10 mouse cellular contexts compared by ENCODE assay signal in the genomic region with DNA sequence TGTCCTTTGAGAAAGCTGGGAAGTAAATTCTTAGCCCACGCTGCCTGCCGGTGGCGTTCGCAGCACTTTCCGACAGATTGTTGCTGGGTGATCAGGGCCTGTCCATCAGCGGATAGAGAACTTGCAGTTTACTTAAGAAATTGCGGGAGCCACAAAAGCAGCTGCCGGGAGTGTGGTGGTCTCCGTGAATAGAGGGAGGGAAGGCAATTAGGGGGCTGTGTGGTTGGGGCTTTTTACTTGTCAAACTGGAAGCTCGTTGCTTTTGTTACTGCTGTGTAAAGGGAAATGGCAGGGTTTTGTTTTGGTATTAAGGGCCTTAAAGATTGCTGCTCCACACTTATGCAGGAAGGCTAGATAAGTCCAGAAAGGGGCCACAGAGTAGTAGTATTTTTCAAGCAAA.
DNase-seq lines count a peak whose midpoint lies in the region; ATAC-seq and TF ChIP-seq lines count a peak whose summit lies in the region.
"Had no signal": no experiment of that assay in that cellular context is flagged by ENCODE, and none has a peak within 500 bp of the region (broad histone marks: within the 10 kb centered on the region; RNA-seq: fewer than 3 reads in every experiment).

No protein-coding gene starts in this region.

- ATAC-seq in forebrain, embryonic 11.5 days (replicated peaks; ENCODE audit: low FRiP score) = peak; percentile 69
- ATAC-seq in limb, embryonic 13.5 days (ENCODE audit: low FRiP score, low read depth) = no peak

- H3K4me3 ChIP-seq in heart, embryonic 10.5 days = peak overlapping the region; percentile 33; the same call in 1 of the 2 replicates
- H3K4me3 ChIP-seq in ES-Bruce4 (ENCODE audit: low read depth, low read length) = no peak overlapping the region
- H3K4me3 ChIP-seq in forebrain, embryonic 11.5 days (ENCODE audit: low read depth, low read length) = peak overlapping the region; percentile 29
- H3K4me3 ChIP-seq in limb, embryonic 13.5 days = peak overlapping the region; percentile 22

- no peaks in the 10 kb centered on the region for H3K9me3 ChIP-seq in heart, embryonic 10.5 days
- H3K9me3 ChIP-seq in ES-Bruce4 (replicated peaks; ENCODE audit: control insufficient read depth, insufficient read depth, low read length, poor library complexity, severe bottlenecking) = no peaks in the 10 kb centered on the region
- H3K9me3 ChIP-seq in forebrain, embryonic 11.5 days (ENCODE audit: control insufficient read depth, low read length) = no peaks in the 10 kb centered on the region
- H3K9me3 ChIP-seq in limb, embryonic 13.5 days = no peaks in the 10 kb centered on the region

- peak overlapping the region; percentile 55 for H3K4me2 ChIP-seq in forebrain, embryonic 11.5 days (ENCODE audit: low read depth, low read length, severe bottlenecking)
- H3K4me2 ChIP-seq in limb, embryonic 13.5 days (replicated peaks) = peak overlapping the region; percentile 70

- WGBS in heart, embryonic 10.5 days = 12% methylated on average over 10 of the region's 10 CpGs
- WGBS in forebrain, embryonic 11.5 days = under 1% methylated on average over 10 of the region's 10 CpGs
- whole genome bisulfite sequencing in limb, embryonic 13.5 days = 13% methylated on average over 10 of the region's 10 CpGs

- no peaks in the 10 kb centered on the region for H3K36me3 ChIP-seq in heart, embryonic 10.5 days
- H3K36me3 ChIP-seq in ES-Bruce4 (ENCODE audit: control insufficient read depth, insufficient read depth, low read length, poor library complexity, severe bottlenecking) = no peaks in the 10 kb centered on the region
- H3K36me3 ChIP-seq in forebrain, embryonic 11.5 days (ENCODE audit: control insufficient read depth, insufficient read depth, low read length) = no peaks in the 10 kb centered on the region
- no peaks in the 10 kb centered on the region for H3K36me3 ChIP-seq in limb, embryonic 13.5 days

- TF ChIP-seq CTCF in ES-Bruce4 (IDR thresholded peaks at IDR 0.05; ENCODE audit: low read depth, low read length) = no peak

- no peak for DNase-seq in heart, embryonic 10.5 days (ENCODE audit: low spot score)
- no peak for DNase-seq in heart, postnatal 4 days
- peak; percentile 82 for DNase-seq in forebrain, embryonic 11.5 days (ENCODE audit: low spot score)
- no peak for DNase-seq in cerebellum, adult 11-12 months
- no peak for DNase-seq in thymus, postnatal 4 days
- DNase-seq in gastrocnemius, postnatal 25 days = no peak
- DNase-seq: gastrocnemius, postnatal 36 days; kidney, postnatal 10 days had no signal

- peak overlapping the region; percentile 78 for H3K27ac ChIP-seq in heart, embryonic 10.5 days
- H3K27ac ChIP-seq in ES-Bruce4 (ENCODE audit: insufficient read depth, low read length) = no peak overlapping the region
- H3K27ac ChIP-seq in forebrain, embryonic 11.5 days (ENCODE audit: low read depth, low read length) = peak overlapping the region; percentile 60
- H3K27ac ChIP-seq in limb, embryonic 13.5 days = peak overlapping the region; percentile 22; the same call in 1 of the 2 replicates

- no peak for TF ChIP-seq POLR2A in ES-Bruce4 (IDR thresholded peaks at IDR 0.05; ENCODE audit: insufficient read depth, low read length)

- H3K27me3 ChIP-seq in heart, embryonic 10.5 days (ENCODE audit: insufficient read depth, poor library complexity, severe bottlenecking) = 0 out of 2 replicates have a peak, but pooled peaks cover 2% of the 10 kb centered on the region
- H3K27me3 ChIP-seq in ES-Bruce4 (ENCODE audit: control insufficient read depth, insufficient read depth, low read length, poor library complexity, severe bottlenecking) = no peaks in the 10 kb centered on the region
- peaks cover 7% of the 10 kb centered on the region for H3K27me3 ChIP-seq in forebrain, embryonic 11.5 days (ENCODE audit: control insufficient read depth, insufficient read depth, low read length)
- peaks cover 17% of the 10 kb centered on the region; the same call in 1 of the 2 replicates for H3K27me3 ChIP-seq in limb, embryonic 13.5 days

- TF ChIP-seq EP300 in ES-Bruce4 (IDR thresholded peaks at IDR 0.05; ENCODE audit: insufficient read depth, low read depth, low read length) = no peak

- H3K4me1 ChIP-seq in heart, embryonic 10.5 days = peaks cover 33% of the 10 kb centered on the region
- peaks cover 5% of the 10 kb centered on the region for H3K4me1 ChIP-seq in ES-Bruce4 (ENCODE audit: control insufficient read depth, insufficient read depth, low read length)
- H3K4me1 ChIP-seq in forebrain, embryonic 11.5 days (replicated peaks; ENCODE audit: control insufficient read depth, insufficient read depth, low read length) = peaks cover 58% of the 10 kb centered on the region
- peaks cover 86% of the 10 kb centered on the region for H3K4me1 ChIP-seq in limb, embryonic 13.5 days

- peak overlapping the region; percentile 54; the same call in 1 of the 2 replicates for H3K9ac ChIP-seq in ES-Bruce4 (ENCODE audit: low read depth, poor library complexity, severe bottlenecking)
- peak overlapping the region; percentile 9 for H3K9ac ChIP-seq in forebrain, embryonic 11.5 days (ENCODE audit: low read length)
- peak overlapping the region; percentile 31; the same call in 1 of the 2 replicates for H3K9ac ChIP-seq in limb, embryonic 13.5 days
